Mouse (Mus musculus) cerebellum, adult 11-12 months (tissue): ENCODE results near the gene Sept11.

Experiments
- DNase-seq: peaks from one replicate; pipeline ENCODE4 v3.0.0; 2022

The Sept11 gene

DNA sequence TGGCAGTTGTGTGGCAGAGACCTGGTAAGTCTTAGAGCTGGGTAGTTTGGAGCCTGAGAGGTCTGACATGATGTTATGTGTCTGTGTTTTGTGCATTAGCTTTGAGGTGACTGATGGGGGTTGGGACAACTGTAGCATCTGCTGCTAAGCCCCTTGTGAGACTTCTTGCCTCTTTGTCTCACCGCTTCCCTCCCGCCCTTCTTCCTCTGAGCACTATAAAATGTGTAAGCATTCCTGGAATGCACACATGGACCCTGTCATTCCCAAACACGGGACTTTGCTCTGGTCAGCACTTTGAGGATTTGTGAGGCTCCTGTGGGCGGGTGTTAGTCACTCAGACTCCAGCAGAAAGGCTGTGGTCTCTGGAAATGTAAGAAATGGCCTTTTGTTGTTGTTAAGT is 36.7 kb downstream of the Sept11 start:
- no peak for DNase-seq

DNA sequence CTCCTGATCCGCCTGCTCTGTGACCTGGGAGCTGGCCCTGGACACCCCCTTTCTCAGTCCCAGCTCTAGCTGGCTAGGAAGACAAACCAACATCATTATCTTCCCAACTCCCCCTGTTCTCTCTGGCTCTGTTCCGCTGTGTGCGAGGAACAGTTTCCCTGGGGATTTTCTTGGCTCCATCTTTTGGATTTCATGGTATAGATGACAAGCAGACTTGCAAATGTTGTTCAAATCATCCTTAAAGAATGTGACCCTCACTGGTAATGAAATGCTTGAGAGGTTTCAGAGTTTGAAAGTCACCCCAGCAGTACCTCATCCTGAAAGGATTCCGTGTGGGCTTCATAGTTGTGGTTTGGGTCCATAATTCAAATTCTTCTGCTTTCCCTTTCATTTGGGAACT is 38.2 kb downstream of the Sept11 start:
- DNase-seq: no peak

DNA sequence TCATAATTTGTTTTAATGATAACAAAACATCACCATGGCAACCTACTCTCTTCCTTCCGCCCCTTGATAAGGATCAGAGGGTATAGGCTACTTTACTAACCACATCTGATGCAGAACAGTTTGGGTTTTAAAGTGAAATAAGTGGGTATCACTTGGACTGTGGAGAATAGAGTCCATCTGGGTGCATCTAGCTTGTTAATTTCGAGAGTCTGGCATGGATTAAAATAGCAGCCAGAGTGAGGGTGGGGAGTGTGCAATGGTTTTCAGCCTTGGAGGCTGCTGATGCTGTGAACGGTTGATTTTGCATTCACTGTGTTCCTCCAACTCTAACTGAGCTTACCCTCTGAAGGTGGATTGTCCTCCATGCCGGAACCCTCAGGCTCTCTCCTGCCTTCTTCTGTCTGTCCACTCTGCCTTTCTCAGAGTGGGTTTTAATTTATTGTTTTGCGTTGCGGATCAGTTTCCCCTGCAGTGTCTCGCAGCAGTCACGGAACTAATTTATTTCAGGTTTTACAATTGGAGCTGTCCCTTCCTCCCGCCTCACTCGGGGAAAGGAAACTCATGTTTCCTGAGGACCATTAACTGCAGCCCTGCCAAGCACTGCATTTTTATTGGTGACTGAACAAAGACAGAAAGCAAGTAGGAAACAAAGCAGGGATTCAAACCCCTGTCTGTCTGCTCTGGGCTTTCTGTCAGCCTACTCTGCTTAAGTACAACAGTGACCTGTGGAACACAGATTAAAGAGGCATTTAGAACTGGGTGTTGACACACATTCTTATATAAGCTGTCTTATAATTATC is 40.4 kb downstream of the Sept11 start:
- no peak for DNase-seq

- no peak for DNase-seq
These were observed 42.3 kb downstream of the Sept11 start for GRCm38 (mm10) chr5:93135368-93136107.

GRCm38 (mm10) chr5:93136956-93137586 is 43.8 kb downstream of the Sept11 start:
- no peak for DNase-seq

DNA sequence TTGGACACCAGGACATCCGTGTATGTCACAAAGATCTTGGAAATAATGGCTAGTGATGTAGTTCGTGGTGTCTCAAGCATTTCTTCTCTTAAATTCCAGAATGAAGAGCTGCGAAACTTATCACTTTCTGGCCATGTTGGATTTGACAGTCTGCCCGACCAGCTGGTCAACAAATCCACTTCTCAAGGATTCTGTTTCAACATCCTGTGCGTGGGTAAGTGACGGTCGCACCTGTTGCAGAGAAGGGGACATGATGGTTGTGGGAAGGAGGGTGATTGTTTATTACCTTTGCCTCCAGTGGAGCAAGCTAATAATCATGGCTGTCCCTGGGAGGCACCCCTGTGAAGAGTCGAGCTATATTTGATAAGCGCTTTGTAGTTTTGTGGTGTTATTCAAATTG is 46.1 kb downstream of the Sept11 start:
- no peak for DNase-seq

- peak; percentile 57 for DNase-seq
These were observed 47.5 kb downstream of the Sept11 start for GRCm38 (mm10) chr5:93140747-93141146.

GRCm38 (mm10) chr5:93143360-93144091 is 50.3 kb downstream of the Sept11 start:
- no peak for DNase-seq

DNA sequence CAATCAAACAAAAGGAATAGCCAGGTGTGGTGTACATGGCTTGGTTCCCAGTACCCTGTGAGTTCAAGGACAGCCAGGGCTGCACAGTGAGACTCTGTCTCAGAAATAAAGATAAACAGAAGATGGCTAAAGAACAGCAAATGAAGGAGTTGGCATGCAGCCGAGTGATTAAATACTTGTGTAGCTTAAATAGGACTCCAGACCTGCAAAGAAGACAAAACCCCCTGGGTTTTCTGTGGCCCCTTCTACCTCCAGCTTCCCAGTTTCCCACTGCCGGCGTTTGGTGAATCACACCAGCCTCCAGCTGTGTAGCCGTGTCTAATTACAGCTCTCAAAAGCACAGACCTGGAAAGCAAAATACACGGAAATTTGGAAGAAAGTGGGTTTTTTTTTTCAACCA is 51.6 kb downstream of the Sept11 start:
- DNase-seq: no peak

GRCm38 (mm10) chr5:93145504-93145903 is 52.3 kb downstream of the Sept11 start:
- no peak for DNase-seq

DNA sequence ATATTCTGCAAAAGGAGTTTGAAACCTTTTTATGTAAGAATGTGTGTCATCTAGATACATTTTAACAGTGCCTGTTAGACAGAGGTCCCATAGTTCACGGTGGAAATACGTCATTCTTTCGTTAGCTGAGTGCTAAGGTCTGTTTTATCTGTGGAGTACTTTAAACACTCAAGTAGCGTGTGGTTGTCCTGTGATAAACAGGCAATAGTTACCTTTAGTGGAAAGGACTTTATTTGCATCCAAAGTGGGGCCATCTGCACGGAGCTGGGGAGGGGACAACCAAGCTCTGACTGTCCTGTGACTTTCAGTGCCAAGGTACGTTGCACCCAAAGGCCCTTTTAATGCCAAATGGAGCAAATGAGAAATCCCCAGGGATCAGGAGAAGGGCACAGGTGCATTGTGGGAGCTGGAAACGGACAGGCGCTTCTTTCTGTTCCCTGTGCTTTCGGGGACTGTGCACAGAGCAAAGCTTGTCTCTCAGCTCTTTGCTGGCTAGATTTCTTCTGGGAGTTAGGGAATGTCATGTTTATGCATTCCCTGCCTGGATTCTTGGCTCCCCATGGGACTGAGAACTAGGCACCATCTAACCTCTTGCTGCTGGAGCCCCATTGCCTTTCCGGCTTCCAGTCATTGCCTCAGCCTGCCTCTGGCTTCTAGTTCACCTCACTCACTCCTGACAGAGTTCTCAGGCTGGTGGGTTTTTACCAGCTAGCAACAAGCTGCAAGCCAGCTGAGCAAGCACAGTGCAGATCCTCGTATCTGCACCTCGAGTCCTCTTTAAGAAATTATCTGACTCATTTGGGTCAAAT is 56.9 kb downstream of the Sept11 start:
- DNase-seq: no peak

DNA sequence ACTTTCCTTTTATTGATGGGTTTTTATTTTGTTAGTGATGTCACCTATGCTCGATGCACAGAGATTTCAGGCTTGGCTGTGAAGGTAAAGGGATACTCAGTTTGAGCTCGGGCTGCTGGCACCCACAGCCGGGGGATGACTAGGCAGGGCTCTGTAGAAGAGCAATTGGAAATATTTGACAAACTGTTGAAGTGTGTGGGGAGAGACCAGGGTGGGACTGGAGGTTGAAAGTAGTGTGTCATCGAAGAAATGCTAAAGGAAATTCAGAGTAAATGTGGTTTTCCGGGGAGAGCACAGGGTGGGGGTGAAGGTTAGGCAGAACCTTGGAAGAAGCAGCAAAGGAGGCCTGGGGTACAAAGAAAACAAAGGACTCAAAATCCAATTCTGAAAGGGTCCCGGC is 58.7 kb downstream of the Sept11 start:
- DNase-seq: no peak

DNA sequence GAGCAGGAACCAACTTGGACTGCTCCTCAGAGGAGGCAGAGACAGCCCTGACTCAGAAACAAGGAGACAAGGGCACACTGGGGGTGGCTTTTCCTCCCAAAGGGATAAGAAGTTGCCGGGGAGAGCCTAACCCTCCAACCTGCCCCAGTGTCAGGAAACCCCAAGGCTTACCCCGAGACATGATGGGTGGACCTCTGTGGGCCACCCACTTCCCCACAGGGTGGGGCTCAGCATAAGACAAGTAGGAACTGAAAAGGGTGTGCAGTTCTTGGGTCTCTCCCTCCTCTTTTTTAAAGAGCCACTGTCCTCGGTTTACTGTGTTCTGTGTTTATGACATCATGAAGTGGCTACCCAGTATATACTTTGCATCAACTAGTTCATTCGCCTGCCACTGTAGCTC is 59.2 kb downstream of the Sept11 start:
- no peak for DNase-seq

DNA sequence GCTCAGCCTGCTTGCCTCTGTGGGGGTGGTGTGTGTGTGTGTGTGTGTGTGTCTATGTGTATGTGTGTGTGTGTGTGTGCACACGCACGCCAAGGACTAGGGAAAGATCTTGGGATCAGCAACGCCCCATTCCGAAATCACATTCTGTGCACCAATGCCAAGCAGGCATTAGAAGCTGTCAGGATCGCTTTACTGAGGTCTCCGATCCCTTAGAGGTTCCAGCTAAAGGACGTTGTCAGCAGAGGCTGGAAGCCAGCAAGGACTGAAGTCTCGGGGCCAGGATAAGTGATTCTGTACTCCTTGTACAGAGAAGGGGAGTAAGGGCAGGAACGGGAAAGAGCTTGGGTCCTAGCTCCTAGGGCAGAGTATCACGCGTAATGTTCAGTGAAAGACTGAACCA is 61.2 kb downstream of the Sept11 start:
- DNase-seq: no peak

- peak; percentile 39 for DNase-seq
These were observed 70.3 kb downstream of the Sept11 start for GRCm38 (mm10) chr5:93163541-93163940.

DNA sequence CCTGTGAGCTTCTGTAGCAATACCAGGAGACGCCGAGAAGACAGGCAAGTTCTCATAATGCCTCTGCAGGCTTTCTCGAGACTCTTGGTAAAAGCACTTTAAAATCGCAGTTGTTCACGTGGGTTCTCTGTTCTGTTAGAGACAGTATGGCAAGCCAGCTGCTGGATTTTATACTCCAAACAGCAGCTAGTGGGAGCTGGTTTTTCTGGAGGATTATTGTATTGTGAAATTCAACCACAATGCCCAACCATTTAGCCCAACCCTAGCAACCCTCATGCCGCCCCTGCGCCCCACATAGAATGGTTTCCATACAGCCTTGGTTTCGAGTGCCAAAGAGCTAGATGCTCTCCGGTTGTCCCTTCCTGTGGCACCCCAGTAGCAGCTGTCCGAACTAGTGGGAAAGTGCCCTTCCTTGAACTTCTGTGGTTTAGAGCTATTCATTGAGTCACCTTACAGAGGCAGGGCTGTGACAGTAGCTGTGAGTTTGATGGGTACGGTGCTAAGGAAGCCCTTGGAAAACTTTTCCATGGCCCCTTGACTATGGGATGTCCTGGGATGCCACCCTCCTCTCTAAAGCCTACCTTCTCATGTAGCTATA is 74.8 kb downstream of the Sept11 start:
- no peak for DNase-seq

- no peak for DNase-seq
These were observed 75.4 kb downstream of the Sept11 start for GRCm38 (mm10) chr5:93168654-93169053.

GRCm38 (mm10) chr5:93171420-93171819 is 78.2 kb downstream of the Sept11 start:
- no peak for DNase-seq

DNA sequence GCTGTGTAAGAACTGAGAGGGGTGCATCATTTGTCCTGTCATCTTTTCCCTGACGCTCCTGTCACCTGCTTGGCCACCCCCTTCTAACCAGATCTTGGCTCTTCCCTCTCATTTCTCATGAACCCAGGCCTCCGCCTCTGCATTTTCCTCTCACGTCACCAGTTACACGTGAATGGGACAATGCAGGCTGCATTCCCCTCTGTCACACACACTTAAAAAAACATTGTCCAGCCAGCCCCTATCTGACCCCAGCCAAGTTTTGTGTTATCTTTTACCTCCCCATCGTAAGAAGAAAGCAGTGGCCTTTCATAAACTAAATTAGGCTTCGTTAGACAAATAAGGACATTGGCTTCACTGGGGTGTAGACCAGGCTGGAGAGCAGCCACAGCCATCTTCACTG is 79.3 kb downstream of the Sept11 start:
- DNase-seq: no peak

DNA sequence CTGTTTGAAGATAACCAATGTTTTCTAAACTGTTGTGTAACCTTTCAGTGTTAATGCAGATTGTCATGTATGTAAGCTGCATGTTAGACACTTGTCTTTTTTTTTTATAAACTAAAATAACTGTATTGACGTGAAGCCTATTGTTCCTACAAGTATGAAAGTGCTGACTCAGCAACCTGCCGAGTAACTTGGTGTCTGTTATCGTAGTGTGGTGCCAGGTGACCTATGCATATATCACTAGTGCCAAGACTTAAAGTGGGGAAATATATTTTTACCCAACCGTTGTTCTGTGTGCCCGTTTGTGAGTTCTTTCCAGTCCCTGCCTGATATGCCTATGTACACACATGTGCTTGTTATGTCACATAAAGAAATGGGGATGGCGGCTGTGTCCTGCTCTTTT is 81.4 kb downstream of the Sept11 start:
- no peak for DNase-seq

GRCm38 (mm10) chr5:93178616-93179015 is 85.4 kb downstream of the Sept11 start:
- no peak for DNase-seq

- DNase-seq: no peak
These were observed 87.0 kb downstream of the Sept11 start for GRCm38 (mm10) chr5:93180252-93180651.
